Mouse (Mus musculus) heart, embryonic 14.5 days (tissue): ENCODE measurements around the gene Ccdc186. TPM values are rescaled to one million over a fixed set of nuclear protein-coding genes. Genes with fewer than 3 reads are reported as not detected.

Experiments
- ATAC-seq: fragments of 200-750 bp; cut with Nextera tagmentation; 2 replicates; pipeline ENCODE4 v1.8.0; 2017; ENCODE audit warnings: low read depth, moderate TSS enrichment; ENCODE audit not compliant: insufficient number of reproducible peaks, insufficient read depth, low FRiP score
- H3K27ac ChIP-seq, 2 experiments: fragments of 200-500 bp in 1 of 2; fragments of 300-500 bp in 1 of 2; sonication (generic) in 1 of 2; replicated peaks in 1 of 2; 2 replicates each; pipeline ENCODE4 v1.5.1; 2012 to 2014; ENCODE audit warnings: low read depth in 2 of 2, low read length in 2 of 2, control low read depth in 1 of 2, mild to moderate bottlenecking in 1 of 2, mixed read lengths in 1 of 2; ENCODE audit not compliant: control insufficient read depth in 1 of 2, insufficient read depth in 1 of 2
- H3K27me3 ChIP-seq: fragments of 300-500 bp; sonication (generic); 2 replicates; pipeline ENCODE4 v1.6.1; 2014; ENCODE audit warnings: mild to moderate bottlenecking, low read length, control low read depth; ENCODE audit not compliant: control insufficient read depth, insufficient read depth
- H3K36me3 ChIP-seq: fragments of 300-500 bp; sonication (generic); 2 replicates; pipeline ENCODE4 v1.6.1; 2014; ENCODE audit warnings: mild to moderate bottlenecking, control low read depth, low read length, mixed read lengths; ENCODE audit not compliant: control insufficient read depth, insufficient read depth
- H3K4me1 ChIP-seq, 2 experiments: fragments of 200-500 bp in 1 of 2; fragments of 300-500 bp in 1 of 2; sonication (generic) in 1 of 2; 2 replicates each; pipeline ENCODE4 v1.6.1; 2012 to 2014; ENCODE audit warnings: low read length in 2 of 2, control low read depth in 1 of 2, mixed read lengths in 1 of 2; ENCODE audit not compliant: control insufficient read depth in 2 of 2, insufficient read depth in 2 of 2
- H3K4me2 ChIP-seq: fragments of 300-500 bp; sonication (generic); 2 replicates; pipeline ENCODE4 v1.6.1; 2014; ENCODE audit warnings: mild to moderate bottlenecking, low read length
- H3K4me3 ChIP-seq, 2 experiments: fragments of 200-500 bp in 1 of 2; fragments of 300-500 bp in 1 of 2; sonication (generic) in 1 of 2; 2 replicates each; pipeline ENCODE4 v1.5.1; 2012 to 2014; ENCODE audit warnings: low read length in 2 of 2, mild to moderate bottlenecking in 2 of 2, control low read depth in 1 of 2, low read depth in 1 of 2, moderate library complexity in 1 of 2; ENCODE audit not compliant: control insufficient read depth in 1 of 2, insufficient read depth in 1 of 2
- H3K9ac ChIP-seq: fragments of 300-500 bp; sonication (generic); 2 replicates; pipeline ENCODE4 v1.6.1; 2014; ENCODE audit warnings: mild to moderate bottlenecking, low read length
- H3K9me3 ChIP-seq: fragments of 300-500 bp; sonication (generic); 2 replicates; pipeline ENCODE4 v1.6.1; 2016; ENCODE audit warnings: low read length, control low read depth; ENCODE audit not compliant: control insufficient read depth
- WGBS: fragments of 180-500 bp; shearing (Covaris S2); extraction: QIAGEN DNeasy Blood & Tissue Kit; methylation state at CpG from one replicate; pipeline ENCODE4 v1.1.7; 2014; 5-methylcytosine and 5-hydroxymethylcytosine counted together
- polyA plus RNA-seq: library from polyadenylated mRNA; unstranded; fragments of >200 nt; fragmentation: Nextera tagmentation; extraction: Ambion mirVana; gene quantifications from 2 replicates; pipeline ENCODE4 v1.2.1, GENCODE M21; 2014

Ccdc186 gene
- polyA plus RNA-seq, 1 experiment from 2014 or later, result 20.4 TPM

DNA sequence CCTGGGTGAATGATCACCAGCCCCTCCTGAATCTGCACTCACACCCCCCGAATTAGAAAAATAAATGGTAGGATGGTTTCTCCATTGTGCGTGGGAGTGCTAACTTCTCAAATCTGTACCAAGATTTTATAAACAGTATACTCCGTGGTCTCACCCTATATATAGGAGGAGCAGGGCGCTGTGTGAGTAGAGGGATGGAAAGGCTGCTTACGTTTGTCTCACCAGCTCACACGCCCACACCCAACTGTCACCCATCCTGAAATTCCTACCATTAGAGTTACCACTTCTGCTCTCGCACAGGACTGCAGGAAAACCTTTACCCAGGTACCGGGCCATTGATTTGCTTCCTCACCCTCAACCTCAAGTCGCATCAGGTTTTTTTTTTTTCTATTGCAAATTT is 53.0 kb downstream of the Ccdc186 start:
- Histone ChIP-seq H3K27ac (no peak overlapping the region), H3K4me2 (no peak overlapping the region), H3K27me3 (no peaks in the 10 kb centered on the region), H3K4me3 (no peak overlapping the region), H3K9me3 (no peaks in the 10 kb centered on the region), H3K4me1 (peaks cover 8 to 11% of the 10 kb centered on the region in 2 experiments), H3K36me3 (no peaks in the 10 kb centered on the region), H3K9ac (no peak overlapping the region)
- no peak for ATAC-seq
- 87% methylated on average over 9 of the region's 9 CpGs for WGBS

DNA sequence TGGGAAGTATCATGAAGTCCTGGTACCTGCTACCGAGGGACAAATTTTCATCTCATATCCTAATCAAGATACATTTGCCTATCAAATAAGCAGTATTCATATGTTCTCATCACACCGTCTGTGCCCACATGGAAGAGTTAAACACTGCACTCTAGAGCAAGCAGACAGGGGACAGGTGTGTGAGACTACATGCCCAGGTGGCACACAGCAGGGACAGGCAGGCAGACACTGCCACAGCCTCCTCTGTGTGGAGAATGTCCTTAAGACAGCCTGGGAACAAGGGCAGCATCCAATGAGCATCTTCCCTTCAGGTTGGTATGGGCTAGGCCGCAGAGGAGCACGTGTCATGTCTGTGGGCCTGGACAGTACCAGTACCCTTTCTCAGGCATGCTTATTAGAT is 59.3 kb downstream of the Ccdc186 start:
- peaks cover 10 to 29% of the 10 kb centered on the region in 2 experiments for H3K4me1 ChIP-seq
- ATAC-seq, result no peak
- 97% methylated on average over 4 of the region's 4 CpGs for WGBS
- no peaks in the 10 kb centered on the region for H3K36me3 ChIP-seq
- H3K4me2 ChIP-seq, result no peak overlapping the region
- no peak overlapping the region for H3K9ac ChIP-seq
- H3K27ac ChIP-seq, result no peak overlapping the region
- no peak overlapping the region for H3K4me3 ChIP-seq
- no peaks in the 10 kb centered on the region for H3K27me3 ChIP-seq
- no peaks in the 10 kb centered on the region for H3K9me3 ChIP-seq

- no peaks in the 10 kb centered on the region for H3K36me3 ChIP-seq
- WGBS, result 83% methylated on average over 2 of the region's 2 CpGs
- no peak overlapping the region for H3K4me3 ChIP-seq
- no peaks in the 10 kb centered on the region for H3K9me3 ChIP-seq
- H3K4me1 ChIP-seq, result peaks cover 17 to 35% of the 10 kb centered on the region in 2 experiments
- H3K9ac ChIP-seq, result no peak overlapping the region
- H3K27me3 ChIP-seq, result no peaks in the 10 kb centered on the region
- H3K4me2 ChIP-seq, result no peak overlapping the region; the same call in 1 of the 2 replicates
- H3K27ac ChIP-seq, result peak overlapping the region in 1 of 2 experiments; percentile 66; a peak in 1 of 4 replicates
- ATAC-seq, result no peak
Measured at GRCm38 (mm10) chr19:56761727-56762126, 60.3 kb downstream of the Ccdc186 start.

DNA sequence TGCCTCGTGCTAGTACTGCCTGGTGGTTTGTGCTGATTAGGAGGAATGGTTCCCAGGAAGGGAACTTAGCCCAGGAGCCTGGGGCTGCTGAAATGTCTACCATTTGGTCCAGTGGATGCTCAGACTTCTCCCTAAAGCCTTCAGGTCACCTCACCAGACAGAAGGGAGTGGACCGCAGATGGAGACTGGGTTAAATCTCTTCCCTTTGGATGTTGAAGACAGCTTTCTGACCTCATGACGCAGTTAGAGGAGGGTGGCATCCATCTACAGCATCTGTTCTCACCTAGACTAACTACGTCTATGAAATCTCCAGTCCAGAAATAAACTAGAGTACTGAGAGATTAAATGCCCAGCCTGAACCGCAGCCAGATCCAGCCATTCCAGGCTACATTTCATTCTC is 60.9 kb downstream of the Ccdc186 start:
- 33% methylated on average over 5 of the region's 5 CpGs for WGBS
- Histone ChIP-seq H3K4me2 (no peak overlapping the region; the same call in 1 of the 2 replicates), H3K27ac (peak overlapping the region; percentile 18 to 66; a peak in 3 of 4 replicates), H3K9me3 (no peaks in the 10 kb centered on the region), H3K27me3 (no peaks in the 10 kb centered on the region), H3K4me1 (peaks cover 18 to 36% of the 10 kb centered on the region in 2 experiments), H3K4me3 (no peak overlapping the region), H3K36me3 (no peaks in the 10 kb centered on the region), H3K9ac (no peak overlapping the region)
- ATAC-seq, result no peak

DNA sequence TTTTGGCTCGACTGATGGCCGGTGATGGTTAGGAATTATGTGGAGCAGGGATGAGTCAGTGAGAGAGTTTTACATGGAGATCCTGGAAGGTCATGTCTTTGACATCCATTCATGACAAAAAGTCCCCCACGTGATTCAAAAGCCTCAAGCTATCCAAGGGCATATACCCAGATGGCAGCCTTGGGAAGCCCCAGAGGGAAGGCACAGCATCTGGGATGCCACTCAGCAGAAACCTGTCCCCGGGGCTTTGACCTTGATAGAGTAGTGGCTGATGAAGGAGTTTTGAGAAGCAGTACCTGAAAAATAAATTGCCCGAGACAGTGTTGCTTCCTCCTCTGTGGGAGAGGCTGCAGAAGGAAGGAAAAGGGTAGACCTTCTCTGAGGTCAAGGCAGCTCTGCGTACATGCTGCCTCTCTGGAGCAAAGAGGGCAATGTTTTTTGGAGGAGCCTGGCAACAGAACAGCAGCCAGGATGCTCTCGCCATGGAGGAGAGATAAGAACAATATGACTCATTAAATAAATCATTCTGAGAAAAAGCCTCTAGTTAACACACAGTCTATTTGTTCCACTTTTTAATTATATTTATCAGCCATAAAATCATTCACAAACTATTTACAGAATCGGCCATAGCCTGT is 61.6 kb downstream of the Ccdc186 start:
- ATAC-seq, result no peak
- no peak overlapping the region for H3K27ac ChIP-seq
- no peaks in the 10 kb centered on the region for H3K36me3 ChIP-seq

GRCm38 (mm10) chr19:56759740-56760139 is 62.2 kb downstream of the Ccdc186 start:
- Histone ChIP-seq H3K9ac (no peak overlapping the region), H3K9me3 (no peaks in the 10 kb centered on the region), H3K4me2 (no peak overlapping the region), H3K36me3 (no peaks in the 10 kb centered on the region), H3K4me1 (peaks cover 18 to 36% of the 10 kb centered on the region in 2 experiments), H3K27me3 (no peaks in the 10 kb centered on the region), H3K4me3 (no peak overlapping the region), H3K27ac (no peak overlapping the region)
- ATAC-seq, result no peak
- WGBS, result 49% methylated on average over 4 of the region's 4 CpGs

More for the DNA sequence above, 61.6 kb downstream of the Ccdc186 start:
- Histone ChIP-seq H3K27me3 (no peaks in the 10 kb centered on the region), H3K9me3 (no peaks in the 10 kb centered on the region), H3K9ac (no peak overlapping the region), H3K4me1 (peaks cover 18 to 36% of the 10 kb centered on the region in 2 experiments), H3K4me3 (no peak overlapping the region), H3K4me2 (no peak overlapping the region)
- WGBS, result 66% methylated on average over 8 of the region's 8 CpGs

- H3K4me3 ChIP-seq, result no peak overlapping the region
- no peaks in the 10 kb centered on the region for H3K27me3 ChIP-seq
- H3K4me1 ChIP-seq, result peaks cover 18 to 36% of the 10 kb centered on the region in 2 experiments
- 98% methylated on average over 2 of the region's 2 CpGs for WGBS
- no peaks in the 10 kb centered on the region for H3K36me3 ChIP-seq
- H3K27ac ChIP-seq, result no peak overlapping the region
- 0 out of 2 replicates have a peak, but pooled peaks have one; percentile 24 for ATAC-seq
- H3K9me3 ChIP-seq, result no peaks in the 10 kb centered on the region
- H3K9ac ChIP-seq, result no peak overlapping the region
- no peak overlapping the region for H3K4me2 ChIP-seq
Measured at GRCm38 (mm10) chr19:56758311-56758710, 63.7 kb downstream of the Ccdc186 start.

DNA sequence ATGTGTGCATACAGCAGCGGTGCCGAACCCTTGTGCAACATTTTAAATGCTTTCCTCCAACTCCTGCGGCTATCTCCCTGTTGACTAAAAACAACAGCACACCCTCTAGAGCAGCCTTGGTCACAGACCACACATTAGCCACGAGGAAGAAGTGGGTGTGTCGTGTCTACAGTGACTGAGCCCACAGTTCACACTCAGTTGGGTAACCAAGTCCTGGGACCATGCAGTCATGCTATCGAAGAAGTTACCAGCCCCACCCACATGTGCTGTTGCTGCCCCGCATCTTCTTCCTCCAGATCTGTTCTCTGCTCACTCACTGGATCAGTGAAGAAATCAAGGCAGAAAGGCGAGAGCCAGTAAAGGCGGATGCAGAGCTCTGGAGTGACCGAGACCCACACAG is 65.6 kb downstream of the Ccdc186 start:
- Histone ChIP-seq H3K27ac (no peak overlapping the region), H3K27me3 (no peaks in the 10 kb centered on the region), H3K9ac (no peak overlapping the region), H3K9me3 (no peaks in the 10 kb centered on the region), H3K4me1 (peaks cover 18 to 30% of the 10 kb centered on the region in 2 experiments), H3K4me2 (no peak overlapping the region), H3K36me3 (no peaks in the 10 kb centered on the region), H3K4me3 (no peak overlapping the region)
- no peak for ATAC-seq
- WGBS, result 82% methylated on average over 10 of the region's 10 CpGs
